Mouse (Mus musculus): Measurements from ENCODE around the gene Tesk2.
"Not testable (repeated sequence)": the region's sequence is repeated elsewhere in the genome, so short reads cannot be mapped to it uniquely, and the experiment has no call there.

Gene Tesk2

DNA sequence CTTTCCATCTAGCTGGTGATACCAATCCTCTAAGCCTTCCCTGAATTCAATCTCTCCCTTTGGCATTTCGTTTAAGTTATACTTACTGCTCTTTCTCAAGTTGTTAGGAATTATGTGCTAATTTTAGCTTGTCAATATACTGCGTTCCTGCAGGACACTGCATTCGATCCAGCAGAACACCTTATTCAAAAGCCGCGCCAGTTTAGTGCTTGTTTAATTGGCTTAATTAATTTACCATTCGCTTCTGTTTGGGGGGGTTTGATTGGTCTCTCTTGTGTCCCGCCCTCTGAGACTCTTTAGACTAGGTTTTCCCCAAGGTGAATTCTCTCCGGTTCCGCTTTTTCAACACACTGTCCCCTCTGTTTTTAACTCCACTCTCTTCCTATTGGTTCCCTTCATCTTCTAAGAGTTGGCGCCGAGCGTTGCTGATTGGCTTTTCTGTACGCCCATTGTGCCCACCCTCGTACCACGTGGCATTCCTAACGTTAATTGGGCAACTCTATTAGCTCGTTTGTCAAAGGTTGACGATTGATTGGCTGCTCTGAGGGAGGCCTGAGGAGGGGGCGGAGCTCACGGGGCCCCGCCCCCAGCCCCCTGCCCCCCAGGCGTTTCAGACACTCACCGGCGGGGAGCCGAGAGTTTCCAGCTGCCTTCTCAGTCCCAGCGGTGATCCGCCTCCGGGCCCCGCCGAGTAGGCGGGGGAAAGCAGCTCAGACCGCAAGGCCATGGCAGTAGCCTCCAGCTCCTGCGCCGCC is at the start of gene Tesk2:
Gene Tesk2 (plus strand): TSS at position 606 of the 755 bp plus-strand sequence.
- CTCF ChIA-PET = interaction anchor here (1.8 kb wide), 1 partner anchor 67 kb away, joined by 9 read pairs; no protein-coding TSS in a partner anchor

DNA sequence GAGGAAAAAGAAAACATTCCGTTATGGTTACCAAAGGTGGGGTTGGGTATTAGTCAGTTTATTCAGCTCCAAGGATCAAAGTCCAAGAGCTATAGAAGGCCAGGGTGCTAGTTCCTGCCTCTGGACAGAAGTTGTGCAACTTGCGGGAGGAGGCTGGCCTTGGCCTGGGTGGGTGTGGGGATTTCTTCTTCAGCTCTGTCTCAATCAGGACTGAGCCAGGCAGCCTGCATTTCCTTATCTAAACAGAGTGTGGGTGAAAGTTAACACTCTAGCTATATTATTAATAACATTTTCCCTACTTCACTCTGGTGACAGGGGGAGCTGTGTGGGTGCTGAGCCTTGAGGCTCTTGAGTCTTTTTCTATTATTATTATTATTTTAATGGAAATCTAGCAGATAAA is 48.0 kb upstream of the Tesk2 start:
- CTCF ChIA-PET = interaction anchor here (0.6 kb wide), 1 partner anchor 11 kb away, joined by 5 read pairs; no protein-coding TSS in a partner anchor

DNA sequence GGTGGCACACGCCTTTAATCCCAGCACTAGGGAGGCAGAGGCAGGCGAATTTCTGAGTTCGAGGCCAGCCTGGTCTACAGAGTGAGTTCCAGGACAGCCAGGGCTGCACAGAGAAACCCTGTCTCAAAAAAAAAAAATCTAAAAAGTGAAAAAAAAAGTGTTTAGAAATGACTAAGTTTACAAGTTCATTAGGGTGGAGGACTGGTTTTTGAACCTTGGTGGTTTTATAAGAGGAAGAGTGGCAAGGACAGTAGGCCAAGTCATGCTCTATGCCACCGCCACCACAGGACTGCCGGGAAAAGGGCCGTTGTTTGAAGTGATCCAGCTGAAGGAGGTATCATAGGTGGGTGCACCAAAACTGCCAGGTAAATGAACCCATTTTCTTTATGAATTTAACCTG is 46.0 kb upstream of the Tesk2 start:
- CTCF ChIA-PET = not testable (repeated sequence)

DNA sequence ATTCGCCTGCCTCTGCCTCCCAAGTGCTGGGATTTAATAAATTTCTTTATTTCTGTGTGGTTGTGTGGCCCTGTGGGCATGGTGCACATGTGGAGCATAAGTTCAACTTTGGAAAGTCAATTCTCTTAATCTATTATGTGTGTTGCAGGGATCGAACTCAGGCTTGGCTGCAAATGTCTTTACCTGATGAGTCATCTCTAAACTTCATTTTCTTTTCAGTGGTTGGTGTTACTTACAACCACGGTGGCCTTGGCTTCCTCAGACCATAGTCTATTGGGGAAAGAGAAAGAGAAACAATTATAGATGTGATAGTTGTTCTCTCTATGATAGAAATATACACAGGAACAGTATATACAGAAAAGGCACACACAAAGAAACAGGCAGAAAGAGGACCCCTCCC is 44.7 kb upstream of the Tesk2 start:
- CTCF ChIA-PET = no interaction called here

DNA sequence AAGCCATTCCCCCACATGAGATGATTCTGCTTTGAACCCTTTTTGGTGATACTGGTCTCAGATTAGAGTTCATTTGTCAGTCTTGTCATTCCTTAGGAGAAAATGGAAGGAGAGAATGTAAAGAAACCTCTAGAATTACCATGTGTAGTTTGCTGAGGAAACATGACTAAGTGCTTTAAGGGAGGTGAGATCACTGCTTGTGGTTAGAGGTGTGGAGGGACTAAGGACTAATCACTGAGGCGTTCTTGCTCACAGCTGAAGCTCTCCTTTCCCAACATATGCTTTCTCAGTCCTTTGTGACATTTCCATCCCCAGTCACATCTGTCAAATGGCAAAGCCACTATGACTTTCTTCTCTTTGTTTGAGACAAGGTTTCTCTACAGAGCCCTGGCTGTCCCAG is 42.9 kb upstream of the Tesk2 start:
- CTCF ChIA-PET = no interaction called here

DNA sequence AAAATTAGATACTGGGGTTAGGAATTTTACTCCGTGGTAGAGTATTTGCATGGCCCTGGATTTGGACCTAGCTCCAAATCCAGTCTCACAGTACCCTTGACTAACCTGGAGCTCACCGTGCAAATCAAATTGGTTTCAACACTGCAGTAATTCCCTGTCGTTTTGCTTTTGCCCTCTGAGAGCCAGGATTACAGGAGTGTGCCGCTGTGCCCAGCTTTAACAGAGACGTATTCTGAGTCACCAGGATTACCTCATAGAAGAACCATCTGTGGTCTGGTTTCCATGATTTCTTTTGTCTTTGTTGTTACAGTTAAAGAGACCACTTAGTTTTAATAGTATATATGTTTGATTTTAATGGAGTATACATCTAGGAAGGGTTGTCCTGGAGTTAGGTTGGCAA is 41.6 kb upstream of the Tesk2 start:
- CTCF ChIA-PET = interaction anchor here (0.6 kb wide), 1 partner anchor 478 kb away, joined by 3 read pairs; no protein-coding TSS in a partner anchor

DNA sequence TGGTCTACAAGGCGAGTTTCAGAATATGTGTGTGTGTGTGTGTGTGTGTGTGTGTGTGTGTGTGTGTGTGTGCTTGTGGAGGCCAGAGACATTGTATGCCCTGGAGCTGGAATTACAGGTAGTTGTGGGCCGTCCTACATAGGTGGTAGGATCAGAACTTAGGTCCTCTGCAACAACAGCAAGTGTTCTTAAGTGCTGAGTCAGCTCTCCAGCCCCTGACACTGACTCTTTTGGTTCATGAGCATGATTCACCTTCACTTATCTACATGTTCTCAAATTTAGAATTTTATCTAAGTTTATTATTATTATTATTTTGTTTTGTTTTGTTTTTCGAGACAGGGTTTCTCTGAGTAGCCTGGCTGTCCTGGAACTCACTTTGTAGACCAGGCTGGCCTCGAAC is 40.2 kb upstream of the Tesk2 start:
- CTCF ChIA-PET = interaction anchor here (0.6 to 0.9 kb wide), 2 partner anchors 69 to 106 kb away, joined by 3 to 4 read pairs; no protein-coding TSS in a partner anchor

DNA sequence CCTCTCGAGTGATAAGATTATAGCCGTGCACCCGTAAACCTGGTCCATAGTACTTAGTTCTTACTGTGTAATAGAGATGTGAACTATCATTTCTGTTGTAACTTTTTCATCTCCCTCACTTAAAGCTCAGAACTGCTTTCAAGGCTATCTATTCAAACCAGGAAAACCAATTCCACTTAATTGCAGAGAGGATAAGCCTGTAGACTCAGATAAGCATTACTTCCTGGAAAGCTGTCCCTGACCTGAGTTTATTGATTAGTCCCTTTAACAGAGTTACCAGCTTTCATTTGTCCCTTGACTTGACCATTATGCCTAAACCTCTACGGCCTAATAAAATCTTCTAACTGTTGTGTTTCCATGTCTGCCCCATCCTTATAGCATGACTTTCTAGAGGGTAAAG is 36.8 kb upstream of the Tesk2 start:
- CTCF ChIA-PET = no interaction called here

DNA sequence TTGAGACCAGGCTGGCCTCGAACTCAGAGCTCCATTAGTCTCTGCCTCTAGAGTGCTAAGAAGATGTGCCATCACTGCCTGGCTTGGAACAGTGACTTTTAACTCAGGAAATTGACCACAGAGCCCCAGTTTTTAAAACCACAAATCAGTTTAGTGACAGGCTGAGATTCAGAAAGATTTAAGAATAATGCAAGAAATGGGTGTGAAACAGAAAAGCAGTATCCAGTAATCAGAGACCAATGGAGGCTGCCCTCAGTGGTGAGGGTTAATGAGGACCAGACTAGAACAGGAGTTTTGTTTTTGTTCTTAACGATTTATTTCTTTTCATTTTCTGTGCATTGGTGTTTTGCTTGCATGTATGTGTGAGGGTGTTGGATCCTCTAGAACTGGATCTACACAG is 36.1 kb upstream of the Tesk2 start:
- CTCF ChIA-PET = no interaction called here

DNA sequence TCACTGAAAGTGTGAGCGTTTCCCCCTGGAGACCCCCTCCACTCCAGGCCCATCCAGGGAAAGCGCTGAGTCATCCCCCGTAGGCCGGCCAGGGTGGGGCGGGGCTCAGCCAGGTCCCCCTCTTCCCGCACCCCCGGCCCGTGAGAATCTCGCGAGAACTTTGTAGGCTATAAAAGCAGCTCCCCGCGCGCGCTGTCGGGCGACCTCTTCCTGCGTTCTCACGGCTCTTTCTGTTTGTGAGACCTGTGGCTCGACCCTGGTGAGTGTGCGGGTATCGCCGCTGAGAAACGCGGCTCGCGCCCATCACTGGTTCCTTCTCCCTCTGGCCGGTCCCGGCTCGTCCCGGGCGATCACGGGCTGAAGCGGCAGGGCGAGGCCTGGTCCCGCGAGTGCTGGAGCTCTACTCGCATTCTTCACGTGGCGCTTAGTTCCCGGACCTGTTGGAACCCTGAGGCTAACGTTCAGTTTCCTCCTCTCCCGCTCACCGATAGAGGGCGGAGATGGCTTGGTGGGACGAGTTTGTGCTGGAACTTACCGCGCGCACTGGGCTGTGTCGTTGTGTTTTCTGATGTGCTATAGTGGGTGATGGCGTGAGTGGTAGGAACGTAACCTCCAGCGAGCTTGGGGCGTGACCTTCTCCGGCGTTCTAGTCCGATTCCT is 35.2 kb upstream of the Tesk2 start, which contains the start of gene Prdx1:
Gene Prdx1 (plus strand): TSS at position 143 of the 660 bp plus-strand sequence.
- CTCF ChIA-PET = interaction anchor here (0.5 kb wide), 1 partner anchor 728 kb away, joined by 5 read pairs; no protein-coding TSS in a partner anchor

DNA sequence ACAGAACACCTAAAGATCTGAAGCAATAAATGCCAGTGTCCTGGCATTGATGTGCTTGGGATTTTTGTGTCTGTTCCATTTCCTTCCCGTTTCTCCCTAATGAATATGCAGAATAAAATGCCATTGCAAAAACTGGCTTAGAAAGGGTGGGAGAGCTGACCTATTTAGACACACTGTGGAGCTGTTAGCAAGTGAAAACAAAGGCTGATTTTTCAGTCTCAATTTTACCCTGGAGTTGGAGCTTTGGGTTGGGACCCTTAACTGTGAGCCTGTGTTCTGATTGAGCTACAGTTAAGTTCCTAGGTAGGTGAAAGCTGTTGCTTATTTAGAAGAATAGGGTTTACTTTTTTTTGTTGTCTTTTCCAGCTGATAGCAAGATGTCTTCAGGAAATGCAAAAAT is 33.7 kb upstream of the Tesk2 start:
- CTCF ChIA-PET = interaction anchor here (0.6 kb wide), 1 partner anchor 61 kb away, joined by 4 read pairs; no protein-coding TSS in a partner anchor

DNA sequence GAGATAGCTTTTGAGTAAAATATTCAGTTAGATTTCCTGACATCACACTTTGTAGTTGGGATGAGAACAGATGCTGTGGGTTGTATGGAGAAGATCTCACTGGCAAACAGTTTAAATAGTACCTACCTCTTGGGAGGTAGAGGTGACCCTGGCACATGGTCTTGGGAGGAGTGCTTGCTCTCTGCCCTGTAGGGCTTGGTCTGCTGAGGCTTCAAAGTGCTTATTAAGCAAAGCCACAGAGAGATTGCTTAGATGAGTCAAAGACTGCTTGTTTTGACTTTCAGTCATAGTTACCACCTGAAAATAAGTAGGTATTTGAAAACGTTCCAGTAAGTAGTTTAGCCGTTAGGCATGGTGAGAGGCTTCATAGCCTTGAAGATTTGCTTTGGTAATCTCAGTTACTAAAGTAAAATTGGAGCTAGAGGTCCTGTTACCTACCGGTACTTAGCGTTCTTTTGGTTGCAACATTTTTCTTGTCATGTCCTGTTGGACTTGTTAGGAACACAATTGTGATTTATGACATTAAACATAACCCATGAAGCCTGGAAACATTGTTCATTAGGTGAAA is 31.4 kb upstream of the Tesk2 start:
- CTCF ChIA-PET = no interaction called here

DNA sequence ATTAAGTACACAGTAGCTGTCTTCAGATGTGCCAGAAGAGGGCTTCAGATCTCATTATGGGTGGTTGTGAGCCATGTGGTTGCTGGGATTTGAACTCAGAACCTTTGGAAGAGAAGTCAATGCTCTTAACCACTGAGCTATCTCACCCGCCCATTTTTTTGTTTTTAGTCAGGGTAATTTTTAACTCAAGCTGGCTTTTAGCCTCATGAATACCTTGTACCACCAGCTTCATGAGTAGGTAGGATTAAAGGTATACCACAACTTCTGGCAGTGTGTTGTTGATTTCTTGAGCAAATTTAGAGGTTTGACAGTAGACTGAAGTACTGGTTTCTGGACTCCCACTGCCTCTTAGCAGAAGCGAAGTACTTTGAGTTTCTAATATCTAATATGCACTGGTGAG is 28.6 kb upstream of the Tesk2 start:
- CTCF ChIA-PET = no interaction called here

DNA sequence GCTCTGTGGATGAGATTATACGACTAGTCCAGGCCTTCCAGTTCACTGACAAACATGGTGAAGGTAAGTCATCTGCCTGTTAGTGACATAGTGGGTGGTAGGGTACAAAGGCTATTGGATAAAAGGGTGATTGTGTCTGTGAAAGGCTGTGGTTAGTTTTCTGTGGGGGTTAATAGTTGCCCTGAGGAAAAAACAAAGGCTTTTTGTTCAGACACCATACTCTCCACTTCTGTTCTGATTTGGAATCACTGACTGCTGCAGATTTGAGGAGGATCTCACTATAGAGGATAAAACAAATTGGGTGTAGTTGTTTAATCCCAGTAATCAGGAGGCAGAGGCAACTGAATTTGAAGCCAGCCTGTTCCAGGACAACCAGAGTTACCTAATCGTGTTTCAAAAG is 27.0 kb upstream of the Tesk2 start:
- CTCF ChIA-PET = interaction anchor here (0.7 kb wide), 1 partner anchor 21 kb away, joined by 5 read pairs; no protein-coding TSS in a partner anchor

DNA sequence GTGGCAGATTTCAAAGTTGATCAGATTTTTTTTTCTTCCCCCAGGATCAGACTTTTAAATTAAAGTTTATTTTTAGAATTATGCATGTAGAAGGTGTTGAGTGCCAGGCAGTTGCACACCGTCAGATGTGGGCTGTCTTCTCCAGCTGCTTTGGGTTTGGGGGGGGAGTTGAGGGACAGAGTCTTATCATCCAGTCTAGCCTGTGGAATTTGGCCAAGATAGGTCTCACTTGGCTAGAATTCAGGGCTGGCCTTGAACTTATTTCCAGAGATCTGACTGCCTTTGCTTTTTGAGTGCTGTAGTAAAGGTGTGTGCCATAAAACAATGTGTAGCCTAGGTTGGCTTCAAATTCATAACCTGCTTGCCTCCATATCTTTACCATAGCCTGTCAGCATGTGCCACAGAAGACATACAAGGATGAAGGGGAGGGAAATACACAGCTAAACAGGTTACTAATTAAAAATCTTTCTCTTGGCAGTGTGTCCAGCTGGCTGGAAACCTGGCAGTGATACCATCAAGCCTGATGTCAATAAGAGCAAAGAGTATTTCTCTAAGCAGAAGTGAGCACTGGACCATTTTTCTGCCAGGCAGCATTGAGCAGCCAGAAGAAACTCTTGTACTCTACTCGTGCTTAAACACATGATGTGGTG is 21.9 kb upstream of the Tesk2 start:
- CTCF ChIA-PET = no interaction called here

DNA sequence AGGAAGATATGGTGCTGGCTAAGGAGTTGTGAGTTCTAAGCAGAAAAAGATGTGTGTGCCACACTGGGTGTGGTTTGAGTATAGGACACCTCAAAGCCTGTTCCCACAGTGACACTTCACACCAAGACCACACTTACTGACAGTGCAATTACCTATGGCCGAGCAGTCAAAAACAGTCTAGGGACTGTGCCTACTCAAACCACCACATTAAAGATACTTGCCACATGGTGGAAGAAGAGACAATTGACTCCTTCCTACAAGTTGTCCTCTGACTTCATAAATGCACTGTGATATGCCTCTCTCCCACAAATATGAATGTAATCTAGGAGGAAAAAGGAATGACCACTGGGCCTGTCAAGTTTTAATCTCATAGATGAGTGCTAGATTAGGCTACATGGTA is 19.8 kb upstream of the Tesk2 start:
- CTCF ChIA-PET = no interaction called here

DNA sequence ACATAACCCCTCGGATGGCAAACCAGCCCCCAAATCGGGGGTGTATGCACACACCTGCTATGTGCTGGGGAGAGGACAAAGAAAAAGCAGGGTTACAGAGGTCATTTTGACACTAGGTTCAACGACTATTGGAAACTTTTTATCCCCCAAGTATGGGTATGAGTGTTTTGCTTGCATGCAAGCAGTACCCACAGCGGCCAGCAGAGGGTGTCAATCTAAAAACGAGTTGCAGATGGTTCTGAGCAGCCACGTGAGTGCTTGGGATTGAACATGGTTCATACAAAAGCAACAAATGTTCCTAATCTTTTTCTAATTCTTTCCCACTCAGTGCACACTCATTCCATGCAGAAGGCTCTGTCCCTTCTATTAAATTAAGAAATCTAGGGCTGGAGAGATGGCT is 16.9 kb upstream of the Tesk2 start:
- CTCF ChIA-PET = interaction anchor here (1.6 kb wide), 1 partner anchor 78 kb away, joined by 3 read pairs; no protein-coding TSS in a partner anchor

DNA sequence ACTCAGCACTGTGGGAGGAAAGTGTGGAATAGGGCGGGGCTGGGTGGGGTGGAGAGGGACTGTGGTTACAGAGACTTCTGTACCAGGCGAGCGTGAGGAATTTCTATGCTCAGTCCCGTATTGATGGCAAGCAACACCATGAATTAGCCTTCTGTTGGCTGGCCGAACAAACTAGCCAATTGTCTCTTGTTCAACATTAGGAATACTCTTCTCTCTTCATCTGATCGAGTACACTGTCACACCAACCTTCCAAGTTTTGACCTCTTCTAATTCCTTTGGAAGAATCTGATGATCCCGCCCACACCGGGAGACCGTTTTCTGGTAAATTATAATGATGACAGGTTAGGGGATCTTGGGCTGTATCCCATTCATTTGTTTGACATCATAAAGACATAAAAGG is 13.1 kb upstream of the Tesk2 start:
- CTCF ChIA-PET = no interaction called here

DNA sequence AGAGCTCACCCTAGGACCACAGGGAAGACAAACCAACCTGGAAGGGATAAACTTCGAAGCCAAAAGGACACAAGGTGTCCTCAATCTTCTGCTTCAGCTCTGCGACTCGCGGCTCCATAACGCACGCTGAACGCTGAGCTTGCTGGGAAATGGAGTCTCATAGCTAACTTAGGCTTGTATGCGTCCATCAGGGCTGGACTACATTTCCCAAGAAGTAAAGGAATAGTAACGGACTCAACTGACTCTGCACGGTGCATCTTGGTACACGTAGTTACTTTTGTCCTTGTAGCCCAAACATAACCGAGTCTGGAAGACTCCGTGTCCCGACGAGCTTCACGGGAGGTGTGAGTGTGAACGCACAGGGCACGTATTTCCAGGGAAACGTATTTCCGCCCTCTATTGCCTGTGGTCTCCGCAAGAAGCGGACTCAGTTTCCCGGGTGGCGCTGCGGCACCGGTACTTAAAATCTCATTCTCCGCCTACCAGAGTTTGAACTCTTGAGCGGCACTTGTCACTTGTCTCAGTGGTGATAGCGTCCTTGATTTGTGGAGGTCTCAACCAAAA is 12.5 kb upstream of the Tesk2 start, which contains the start of the genes Mmachc and Ccdc163:
Gene Mmachc (minus strand): TSS at position 206 of the 564 bp plus-strand sequence.
Gene Ccdc163 (plus strand): TSS at position 309 of the 564 bp plus-strand sequence.
- CTCF ChIA-PET = interaction anchor here (0.6 to 0.7 kb wide), 3 partner anchors 64 to 339 kb away, joined by 3 to 25 read pairs (median 11); no protein-coding TSS in a partner anchor

DNA sequence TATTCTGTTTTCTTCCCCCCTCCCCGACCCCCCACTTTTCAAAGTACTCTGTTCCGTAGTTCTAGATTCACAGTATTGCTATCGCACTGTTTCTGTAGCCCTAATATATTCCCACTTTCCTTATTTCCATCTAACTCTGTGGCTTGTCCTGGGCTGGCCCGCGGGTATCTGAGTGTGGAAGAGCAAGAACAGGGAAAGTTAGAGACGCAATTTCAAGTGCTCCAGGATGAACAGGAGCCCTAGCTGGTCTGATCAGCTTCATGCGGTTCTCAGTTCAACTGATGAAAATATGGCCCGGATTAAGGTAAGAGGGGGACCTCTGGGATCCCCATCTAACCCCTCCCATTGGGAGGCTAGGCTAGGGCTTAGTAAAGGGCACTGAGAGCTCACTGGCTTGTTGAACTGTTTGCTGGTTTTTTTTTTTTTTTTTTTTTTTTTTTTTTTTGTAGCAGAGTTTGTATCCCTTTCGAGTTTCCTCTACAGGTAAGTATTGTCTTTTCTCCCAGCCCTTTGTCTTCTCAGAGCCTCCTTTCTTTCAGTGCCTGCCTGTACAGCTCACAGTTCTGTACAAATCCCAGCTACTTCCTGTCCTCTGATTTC is 11.9 kb upstream of the Tesk2 start:
- CTCF ChIA-PET = interaction anchor here (0.6 to 0.7 kb wide), 2 partner anchors 63 to 339 kb away, joined by 11 to 25 read pairs; no protein-coding TSS in a partner anchor

DNA sequence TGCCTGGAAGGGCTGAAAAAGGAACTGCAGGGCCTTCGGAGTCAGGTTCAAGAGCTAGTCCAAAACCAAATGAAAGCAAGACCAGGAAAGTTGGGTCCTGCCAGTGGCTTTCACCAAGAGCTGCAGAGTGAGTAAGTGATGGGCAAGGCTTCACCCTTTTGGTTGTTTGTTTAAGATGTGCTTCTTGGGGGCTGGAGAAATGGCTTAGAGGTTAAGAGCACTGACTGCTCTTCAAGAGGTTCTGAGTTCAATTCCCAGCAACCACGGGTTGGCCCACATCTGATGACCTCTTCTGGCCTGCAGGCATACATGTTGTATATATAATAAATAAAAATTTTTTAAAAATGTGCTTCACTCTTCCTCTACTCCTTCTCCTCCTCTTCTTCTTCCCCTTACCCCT is 10.6 kb upstream of the Tesk2 start:
- CTCF ChIA-PET = no interaction called here
